Mouse (Mus musculus): ENCODE measurements around the gene Cyfip2. TPM values are rescaled to one million over a fixed set of nuclear protein-coding genes. Genes with fewer than 3 reads are reported as not detected.

Cyfip2 gene
- total RNA-seq, 2 experiments from 2014 or later: 263 to 287 TPM

GRCm38 (mm10) chr11:46241150-46241673 lies 71.4 kb downstream of the Cyfip2 start:
- DNase-seq (ENCODE audit: low spot score in 2 of 2): no peak

GRCm38 (mm10) chr11:46236976-46237375 lies 75.7 kb downstream of the Cyfip2 start:
- DNase-seq (ENCODE audit: low spot score in 2 of 2): peak; percentile 78 to 79

- DNase-seq (ENCODE audit: low spot score in 2 of 2): peak in 1 of 2 experiments; percentile 46
Observed at GRCm38 (mm10) chr11:46235334-46235733, 77.3 kb downstream of the Cyfip2 start, which contains the start of gene Fndc9. TSS of gene Fndc9 (plus strand) at chr11:46235531.

GRCm38 (mm10) chr11:46233966-46234365 lies 78.7 kb downstream of the Cyfip2 start:
- peak; percentile 53 to 56 for DNase-seq (ENCODE audit: low spot score in 2 of 2)

GRCm38 (mm10) chr11:46232803-46233202 lies 79.9 kb downstream of the Cyfip2 start:
- no peak for DNase-seq (ENCODE audit: low spot score in 2 of 2)

GRCm38 (mm10) chr11:46230184-46230583 lies 82.5 kb downstream of the Cyfip2 start:
- DNase-seq (ENCODE audit: low spot score in 2 of 2): no peak

GRCm38 (mm10) chr11:46225345-46225744 lies 87.3 kb downstream of the Cyfip2 start:
- DNase-seq (ENCODE audit: low spot score in 2 of 2): no peak

GRCm38 (mm10) chr11:46223575-46223974 lies 89.1 kb downstream of the Cyfip2 start:
- DNase-seq (ENCODE audit: low spot score in 2 of 2): no peak

GRCm38 (mm10) chr11:46220211-46220610 lies 92.4 kb downstream of the Cyfip2 start:
- no peak for DNase-seq (ENCODE audit: low spot score in 2 of 2)

- no peak for DNase-seq (ENCODE audit: low spot score in 2 of 2)
Observed at GRCm38 (mm10) chr11:46219380-46219779, 93.3 kb downstream of the Cyfip2 start.

- no peak for DNase-seq (ENCODE audit: low spot score in 2 of 2)
Observed at GRCm38 (mm10) chr11:46218584-46218983, 94.1 kb downstream of the Cyfip2 start.

- DNase-seq (ENCODE audit: low spot score in 2 of 2): no peak
Observed at GRCm38 (mm10) chr11:46217686-46218085, 95.0 kb downstream of the Cyfip2 start.

GRCm38 (mm10) chr11:46216669-46217068 lies 96.0 kb downstream of the Cyfip2 start:
- DNase-seq (ENCODE audit: low spot score in 2 of 2): peak; percentile 50 to 52

GRCm38 (mm10) chr11:46215354-46215753 lies 97.3 kb downstream of the Cyfip2 start:
- DNase-seq (ENCODE audit: low spot score in 2 of 2): peak; percentile 52 to 58

- DNase-seq (ENCODE audit: low spot score in 2 of 2): no peak
Observed at GRCm38 (mm10) chr11:46214368-46215230, 98.1 kb downstream of the Cyfip2 start.

- no peak for DNase-seq (ENCODE audit: low spot score in 2 of 2)
Observed at GRCm38 (mm10) chr11:46213844-46214243, 98.8 kb downstream of the Cyfip2 start.

GRCm38 (mm10) chr11:46211858-46212257 lies 100.8 kb downstream of the Cyfip2 start:
- no peak for DNase-seq (ENCODE audit: low spot score in 2 of 2)

- no peak for DNase-seq (ENCODE audit: low spot score in 2 of 2)
Observed at GRCm38 (mm10) chr11:46209884-46210283, 102.8 kb downstream of the Cyfip2 start.

- no peak for DNase-seq (ENCODE audit: low spot score in 2 of 2)
Observed at GRCm38 (mm10) chr11:46205639-46206409, 106.8 kb downstream of the Cyfip2 start.

GRCm38 (mm10) chr11:46204841-46205240 lies 107.8 kb downstream of the Cyfip2 start:
- DNase-seq (ENCODE audit: low spot score in 2 of 2): no peak

GRCm38 (mm10) chr11:46202547-46202887 lies 110.1 kb downstream of the Cyfip2 start:
- no peak for DNase-seq (ENCODE audit: low spot score in 2 of 2)
